Mouse (Mus musculus) heart, postnatal 0 days (tissue): ENCODE results near the gene Syngr1.

Experiments used
- CTCF ChIP-seq: IDR thresholded peaks from 2 replicates; pipeline ENCODE4 v1.5.1; 2016; ENCODE audit warnings: antibody characterized with exemption, control low read depth, low read depth
- EP300 ChIP-seq: IDR thresholded peaks from 2 replicates; pipeline ENCODE4 v1.6.1; 2016; ENCODE audit warnings: antibody characterized with exemption, low read depth

GRCm38 (mm10) chr15:80079129-80079668, 11.9 kb upstream of the Syngr1 start:
- TF ChIP-seq CTCF: no peak
- TF ChIP-seq EP300: no peak
